Comparison of ENCODE assay signal across 15 mouse cellular contexts in genomic region chr14:54481402-54481801, GRCm38 (mm10). TPM values are rescaled to one million over a fixed set of nuclear protein-coding genes. Genes with fewer than 3 reads are reported as not detected.
DNase-seq lines count a peak whose midpoint lies in the region; ATAC-seq and TF ChIP-seq lines count a peak whose summit lies in the region.
"Had no signal": no experiment of that assay in that cellular context is flagged by ENCODE, and none has a peak within 500 bp of the region (broad histone marks: within the 10 kb centered on the region; RNA-seq: fewer than 3 reads in every experiment).

No protein-coding gene starts in this region.

- no peak for DNase-seq in layer of hippocampus, adult 2 months (ENCODE audit: low spot score in 2 of 2)
- no peak for DNase-seq in layer of hippocampus, adult 9-11 months
- DNase-seq in T-cell, adult 2 months (ENCODE audit: low spot score): peak; percentile 64
- DNase-seq in thymus, postnatal 25 days: peak; percentile 46
- no peak for DNase-seq in frontal cortex, postnatal 36 days (ENCODE audit: low spot score in 2 of 2)
- no peak for DNase-seq in gastrocnemius, postnatal 25 days
- DNase-seq in layer of hippocampus, postnatal 10 days (ENCODE audit: low spot score in 2 of 2): no peak
- DNase-seq: gastrocnemius, adult 2 months; kidney, postnatal 10 days had no signal

- no peak overlapping the region for H3K4me3 ChIP-seq in layer of hippocampus, adult 2 months
- H3K4me3 ChIP-seq: gastrocnemius, adult 2 months; heart, embryonic 13.5 days; left cerebral cortex, adult 2 months; limb, embryonic 15.5 days; midbrain, embryonic 12.5 days had no signal

- TF ChIP-seq CTCF in layer of hippocampus, adult 2 months (conservative IDR thresholded peaks at IDR 0.05): no peak

- peak overlapping the region; percentile 36; the same call in 1 of the 2 replicates for H3K27ac ChIP-seq in layer of hippocampus, adult 2 months
- H3K27ac ChIP-seq: gastrocnemius, adult 2 months; heart, embryonic 13.5 days; hindbrain, embryonic 14.5 days; left cerebral cortex, adult 2 months; limb, embryonic 15.5 days; midbrain, embryonic 12.5 days had no signal

- ATAC-seq in megakaryocyte, adult 5-6 weeks (ENCODE audit: poor library complexity, severe bottlenecking): peak; percentile 38

RNA-seq across cellular contexts. Expression of gene Rem2, which starts 5.5 kb away (rescaled TPM):
- 10 to 100 TPM; 23.9 to 24.0 TPM for total RNA-seq in layer of hippocampus, adult 2 months (2021)
- not detected in 2 replicates for total RNA-seq in megakaryocyte, adult 5-6 weeks (2015)
- total RNA-seq in megakaryocyte, adult 5-6 weeks (2017): not detected in 2 replicates
- total RNA-seq in gastrocnemius, postnatal 25 days (2021): not detected
- total RNA-seq in layer of hippocampus, postnatal 10 days (2021): 10 to 100 TPM; 26.9 to 31.5 TPM
- total RNA-seq: gastrocnemius, adult 2 months had no signal

RNA-seq across cellular contexts. Expression of gene Lrp10, which starts 17.5 kb away (rescaled TPM):
- total RNA-seq in layer of hippocampus, adult 2 months (2021): 10 to 100 TPM; 28.5 to 30.3 TPM
- total RNA-seq in megakaryocyte, adult 5-6 weeks (2015): 29.9 and 31.2 TPM in 2 replicates
- 46.9 and 51.7 TPM in 2 replicates for total RNA-seq in megakaryocyte, adult 5-6 weeks (2017)
- total RNA-seq in gastrocnemius, postnatal 25 days (2021): 10 to 100 TPM; 26.8 to 38.9 TPM
- total RNA-seq in layer of hippocampus, postnatal 10 days (2021): 10 to 100 TPM; 40.3 to 42.2 TPM

RNA-seq across cellular contexts. Expression of gene Prmt5, which starts 35.9 kb away (rescaled TPM):
- 10 to 100 TPM; 47.3 to 53.6 TPM for total RNA-seq in layer of hippocampus, adult 2 months (2021)
- total RNA-seq in megakaryocyte, adult 5-6 weeks (2015): 14.7 and 26.0 TPM in 2 replicates
- total RNA-seq in megakaryocyte, adult 5-6 weeks (2017): 15.3 and 22.6 TPM in 2 replicates
- 10 to 100 TPM; 26.5 to 28.6 TPM for total RNA-seq in gastrocnemius, postnatal 25 days (2021)
- total RNA-seq in layer of hippocampus, postnatal 10 days (2021): 10 to 100 TPM; 82.2 to 91.8 TPM

RNA-seq across cellular contexts. Expression of gene Mmp14, which starts 50.0 kb away (rescaled TPM):
- total RNA-seq in layer of hippocampus, adult 2 months (2021): 10 to 100 TPM; 16.1 to 18.4 TPM
- 0.66 and 1.1 TPM in 2 replicates for total RNA-seq in megakaryocyte, adult 5-6 weeks (2015)
- 0.61 TPM in 1 of 2 replicates, not detected in the other for total RNA-seq in megakaryocyte, adult 5-6 weeks (2017)
- total RNA-seq in gastrocnemius, postnatal 25 days (2021): 10 to 100 TPM; 15.8 to 17.1 TPM
- total RNA-seq in layer of hippocampus, postnatal 10 days (2021): 10 to 100 TPM; 39.1 to 41.0 TPM

RNA-seq across cellular contexts. Expression of gene Mrpl52, which starts 54.7 kb away (rescaled TPM):
- 100 to 1,000 TPM in 1 of 2 experiments, 10 to 100 TPM in 1; 99.8 to 101 TPM for total RNA-seq in layer of hippocampus, adult 2 months (2021)
- 129 and 145 TPM in 2 replicates for total RNA-seq in megakaryocyte, adult 5-6 weeks (2015)
- total RNA-seq in megakaryocyte, adult 5-6 weeks (2017): 71.4 and 81.6 TPM in 2 replicates
- total RNA-seq in gastrocnemius, postnatal 25 days (2021): 10 to 100 TPM; 94.2 to 95.6 TPM
- total RNA-seq in layer of hippocampus, postnatal 10 days (2021): 100 to 1,000 TPM; 109 to 138 TPM

Comparison
In these comparisons a context has a peak if more than half of its experiments do, and no peak if none do; other contexts are left out.
1. DNase-seq: peak in T-cell, adult 2 months (single experiment) and thymus, postnatal 25 days (single experiment); none in layer of hippocampus, adult 2 months (0 of 2), layer of hippocampus, adult 9-11 months (single experiment), frontal cortex, postnatal 36 days (0 of 2), gastrocnemius, postnatal 25 days (single experiment) and layer of hippocampus, postnatal 10 days (0 of 2).
2. RNA of gene Rem2, which starts 5.5 kb away (total RNA-seq): 26.9 to 31.5 TPM in layer of hippocampus, postnatal 10 days and 23.9 to 24.0 TPM in layer of hippocampus, adult 2 months; not detected in megakaryocyte, adult 5-6 weeks and not detected in gastrocnemius, postnatal 25 days; every median in the first group is over 10 times any median in the second.